Mouse (Mus musculus) bone marrow, adult 2 months (tissue): ENCODE results near the gene Aco2.

ENCODE experiments used
- CTCF ChIP-seq: fragments of 200-500 bp; IDR thresholded peaks from 2 replicates; pipeline ENCODE4 v1.5.1; 2011; ENCODE audit warnings: low read length, control low read depth; ENCODE audit not compliant: control insufficient read depth, insufficient read depth
- POLR2A ChIP-seq: fragments of 200-500 bp; IDR thresholded peaks from 2 replicates; pipeline ENCODE4 v1.6.1; 2011; ENCODE audit warnings: low read depth, mild to moderate bottlenecking, control low read depth, low read length, borderline replicate concordance; ENCODE audit not compliant: control insufficient read depth

GRCm38 (mm10) chr15:81869985-81870384 lies 2.1 kb upstream of the Aco2 start:
- no peak for TF ChIP-seq CTCF
- no peak for TF ChIP-seq POLR2A
